Mouse (Mus musculus) megakaryocyte, embryonic 14.5 days (primary cell): ENCODE results near the gene Rab40c.

Experiments used
- FLI1 ChIP-seq: IDR thresholded peaks from 2 replicates; pipeline ENCODE4 v1.6.1; 2012; ENCODE audit warnings: low read length, inconsistent platforms, mixed read lengths
- GATA1 ChIP-seq: IDR thresholded peaks from 3 replicates; pipeline ENCODE4 v1.6.1; 2012; ENCODE audit warnings: mixed read lengths, low read length, inconsistent platforms, borderline replicate concordance

- TF ChIP-seq FLI1 (no peak), GATA1 (no peak)
These were observed 83.0 kb downstream of the Rab40c start for GRCm38 (mm10) chr17:25836397-25837075.
